Mouse (Mus musculus): ENCODE measurements at regions not wholly inside any gene's neighbourhood (a gene's known extent, or its start where the extent isn't known, plus 50 kb on each side); places are given as distances from the start of the nearest gene placed in this dataset.
A peak's percentile ranks its signal among the peaks of the same experiment; 100 is the strongest.
"Not testable (repeated sequence)": the region's sequence is repeated elsewhere in the genome, so short reads cannot be mapped to it uniquely, and the experiment has no call there.

DNA sequence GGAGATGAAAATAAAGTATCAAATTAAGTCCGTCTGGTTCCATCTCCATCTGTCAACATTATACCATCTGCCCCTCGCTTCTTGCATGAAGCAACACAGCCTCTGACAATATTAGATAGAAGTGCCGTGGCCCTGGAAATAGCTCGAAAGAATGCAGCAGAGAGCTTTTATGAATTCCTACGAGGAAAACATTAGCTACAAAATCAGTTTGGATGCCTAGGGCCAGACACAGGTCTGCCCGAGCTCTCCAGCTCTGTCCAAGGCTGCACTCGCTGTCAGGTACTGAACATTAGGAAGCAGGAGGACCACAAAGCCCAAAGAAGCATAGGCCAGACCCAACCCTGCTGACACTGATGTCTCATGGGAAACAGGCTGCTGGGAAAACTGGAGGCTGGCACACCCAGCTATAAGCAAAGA, 192.3 kb downstream of the Tcp10c start:
- Histone ChIP-seq H3K9me3 (peaks cover 65% of the 10 kb centered on the region), H3K27me3 (replicated peaks) (no peaks in the 10 kb centered on the region), H3K36me3 (replicated peaks; ENCODE audit: low read length) (no peaks in the 10 kb centered on the region), H3K4me3 (replicated peaks) (no peak overlapping the region), H3K4me1 (no peaks in the 10 kb centered on the region)
- TF ChIP-seq GATA1 (IDR thresholded peaks at IDR 0.05; ENCODE audit: borderline replicate concordance, low read length) (no peak), FLI1 (IDR thresholded peaks at IDR 0.05; ENCODE audit: low read length) (no peak)

DNA sequence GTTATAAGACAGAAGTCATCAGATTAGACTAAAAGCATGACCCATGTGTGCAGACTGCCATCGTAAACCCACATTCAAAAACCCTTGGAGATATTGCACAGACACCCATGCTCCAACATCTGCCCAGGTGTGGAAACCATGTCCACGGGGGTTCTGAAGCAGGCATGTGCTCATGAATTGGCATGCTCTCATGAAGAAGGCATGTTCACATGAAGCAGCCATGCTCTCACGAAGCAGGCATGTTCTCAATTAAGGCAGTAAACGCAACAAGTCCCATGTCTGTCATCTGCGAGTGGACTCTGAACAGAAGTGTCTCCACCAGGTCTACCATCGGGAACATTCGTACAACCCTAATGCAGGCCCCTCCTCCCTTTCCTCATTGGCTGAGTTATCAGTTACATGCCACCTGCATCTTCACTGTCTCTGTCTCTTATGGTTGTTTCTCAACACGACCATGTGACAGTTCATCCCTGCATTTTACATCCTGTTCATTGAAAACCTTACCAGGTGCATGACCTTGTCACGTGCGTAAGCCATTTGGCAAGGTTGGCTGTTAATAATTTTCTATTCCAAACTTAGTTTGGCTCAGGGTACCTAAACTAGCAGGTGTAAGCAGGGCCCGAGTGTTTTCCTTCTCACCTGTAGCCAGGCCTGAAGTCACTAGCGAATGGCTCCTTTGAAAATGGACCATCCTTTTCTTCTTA, 193.4 kb downstream of the Tcp10c start:
- TF ChIP-seq FLI1 (IDR thresholded peaks at IDR 0.05; ENCODE audit: low read length) (no peak), GATA1 (IDR thresholded peaks at IDR 0.05; ENCODE audit: borderline replicate concordance, low read length) (no peak)
- Histone ChIP-seq H3K9me3 (peaks cover 69% of the 10 kb centered on the region), H3K4me3 (replicated peaks) (peak overlapping the region; percentile 5)

DNA sequence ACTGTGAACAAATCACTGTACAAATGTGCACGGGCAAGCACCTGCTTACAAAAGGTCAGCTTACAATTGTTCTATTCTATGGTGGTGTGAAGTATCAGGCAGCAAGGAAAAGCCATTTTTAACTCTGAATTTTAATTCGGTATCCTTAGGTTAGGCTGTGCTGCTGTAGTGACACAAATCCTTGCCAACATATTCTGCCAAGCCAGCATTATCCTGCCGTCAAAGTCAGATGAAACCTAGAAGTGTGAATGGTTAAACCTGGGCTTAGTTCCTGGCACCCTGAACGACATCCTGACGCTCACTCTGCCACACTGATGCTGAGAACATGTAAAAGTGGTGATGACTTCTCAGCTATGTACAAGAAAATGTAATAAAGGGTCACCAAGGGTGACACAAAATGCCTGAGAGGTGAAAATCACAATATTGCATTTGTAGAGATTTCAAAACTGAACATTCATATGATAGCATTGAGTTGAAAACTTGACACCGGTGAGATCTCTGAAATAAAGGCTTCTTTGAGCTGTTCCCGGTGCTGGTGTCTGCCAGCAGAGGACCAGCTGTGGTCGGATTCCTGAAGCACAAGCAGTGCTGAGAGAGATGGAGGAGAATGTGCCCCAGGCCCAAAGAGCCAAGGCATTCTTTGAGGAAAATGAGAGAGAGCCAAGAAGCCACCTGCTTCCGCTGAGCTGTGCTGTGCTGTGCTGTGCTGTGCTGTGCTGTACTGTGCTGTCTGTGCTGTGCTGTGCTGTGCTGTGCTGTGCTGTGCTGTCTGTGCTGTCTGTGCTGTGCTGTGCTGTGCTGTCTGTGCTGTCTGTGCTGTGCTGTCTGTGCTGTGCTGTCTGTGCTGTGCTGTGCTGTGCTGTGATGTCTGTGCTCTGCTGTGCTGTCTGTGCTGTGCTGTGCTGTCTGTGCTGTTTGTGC, 195.9 kb downstream of the Tcp10c start:
- Histone ChIP-seq H3K9me3 (peaks cover 59% of the 10 kb centered on the region), H3K4me1 (no peaks in the 10 kb centered on the region), H3K27me3 (replicated peaks) (no peaks in the 10 kb centered on the region), H3K36me3 (replicated peaks; ENCODE audit: low read length) (no peaks in the 10 kb centered on the region), H3K4me3 (replicated peaks) (no peak overlapping the region)
- no peak for TF ChIP-seq FLI1 (IDR thresholded peaks at IDR 0.05; ENCODE audit: low read length)
- no peak for TF ChIP-seq GATA1 (IDR thresholded peaks at IDR 0.05; ENCODE audit: borderline replicate concordance, low read length)

More for the DNA sequence above, 193.4 kb downstream of the Tcp10c start:
- Histone ChIP-seq H3K36me3 (replicated peaks; ENCODE audit: low read length) (no peaks in the 10 kb centered on the region), H3K27me3 (replicated peaks) (no peaks in the 10 kb centered on the region), H3K4me1 (no peaks in the 10 kb centered on the region)

DNA sequence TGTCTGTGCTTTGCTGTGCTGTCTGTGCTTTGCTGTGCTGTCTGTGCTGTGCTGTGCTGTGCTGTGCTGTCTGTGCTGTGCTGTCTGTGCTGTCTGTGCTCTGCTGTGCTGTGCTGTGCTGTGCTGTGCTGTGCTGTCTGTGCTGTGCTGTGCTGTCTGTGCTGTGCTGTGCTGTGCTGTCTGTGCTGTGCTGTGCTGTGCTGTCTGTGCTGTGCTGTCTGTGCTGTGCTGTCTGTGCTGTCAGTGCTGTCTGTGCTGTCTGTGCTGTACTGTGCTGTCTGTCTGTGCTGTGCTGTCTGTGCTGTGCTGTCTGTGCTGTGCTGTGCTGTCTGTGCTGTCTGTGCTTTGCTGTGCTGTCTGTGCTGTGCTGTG, 196.5 kb downstream of the Tcp10c start:
- H3K27me3 ChIP-seq (replicated peaks); H3K36me3 ChIP-seq (replicated peaks; ENCODE audit: low read length); H3K4me1 ChIP-seq; H3K4me3 ChIP-seq (replicated peaks): not testable (repeated sequence)
- peaks cover 55% of the 10 kb centered on the region for H3K9me3 ChIP-seq

DNA sequence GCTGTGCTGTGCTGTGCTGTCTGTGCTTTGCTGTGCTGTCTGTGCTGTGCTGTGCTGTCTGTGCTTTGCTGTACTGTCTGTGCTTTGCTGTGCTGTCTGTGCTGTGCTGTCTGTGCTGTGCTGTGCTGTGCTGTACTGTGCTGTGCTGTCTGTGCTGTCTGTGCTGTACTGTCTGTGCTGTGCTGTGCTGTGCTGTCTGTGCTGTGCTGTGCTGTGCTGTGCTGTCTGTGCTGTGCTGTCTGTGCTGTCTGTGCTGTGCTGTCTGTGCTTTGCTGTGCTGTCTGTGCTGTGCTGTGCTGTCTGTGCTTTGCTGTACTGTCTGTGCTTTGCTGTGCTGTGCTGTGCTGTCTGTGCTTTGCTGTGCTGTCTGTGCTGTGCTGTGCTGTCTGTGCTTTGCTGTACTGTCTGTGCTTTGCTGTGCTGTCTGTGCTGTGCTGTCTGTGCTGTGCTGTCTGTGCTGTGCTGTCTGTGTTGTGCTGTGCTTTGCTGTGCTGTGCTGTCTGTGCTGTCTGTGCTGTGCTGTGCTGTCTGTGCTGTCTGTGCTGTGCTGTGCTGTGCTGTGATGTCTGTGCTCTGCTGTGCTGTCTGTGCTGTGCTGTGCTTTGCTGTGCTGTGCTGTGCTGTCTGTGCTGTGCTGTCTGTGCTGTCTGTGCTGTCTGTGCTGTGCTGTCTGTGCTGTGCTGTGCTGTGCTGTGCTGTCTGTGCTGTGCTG, 197.5 kb downstream of the Tcp10c start:
- H3K4me3 ChIP-seq (replicated peaks): peak overlapping the region; percentile 1
- peaks cover 53% of the 10 kb centered on the region for H3K9me3 ChIP-seq

DNA sequence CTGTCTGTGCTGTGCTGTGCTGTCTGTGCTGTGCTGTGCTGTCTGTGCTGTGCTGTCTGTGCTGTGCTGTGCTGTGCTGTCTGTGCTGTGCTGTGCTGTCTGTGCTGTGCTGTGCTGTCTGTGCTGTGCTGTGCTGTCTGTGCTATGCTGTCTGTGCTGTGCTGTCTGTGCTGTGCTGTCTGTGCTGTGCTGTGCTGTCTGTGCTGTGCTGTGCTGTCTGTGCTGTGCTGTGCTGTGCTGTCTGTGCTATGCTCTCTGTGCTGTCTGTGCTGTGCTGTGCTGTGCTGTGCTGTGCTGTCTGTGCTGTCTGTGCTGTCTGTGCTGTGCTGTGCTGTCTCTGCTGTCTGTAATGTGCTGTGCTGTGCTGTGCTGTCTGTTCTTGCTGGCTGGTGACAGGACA, 198.5 kb downstream of the Tcp10c start:
- H3K9me3 ChIP-seq: peaks cover 45% of the 10 kb centered on the region
- not testable (repeated sequence) for H3K27me3 ChIP-seq (replicated peaks); H3K4me1 ChIP-seq; H3K4me3 ChIP-seq (replicated peaks); H3K36me3 ChIP-seq (replicated peaks; ENCODE audit: low read length)

More for the DNA sequence above, 197.5 kb downstream of the Tcp10c start:
- H3K4me1 ChIP-seq; H3K36me3 ChIP-seq (replicated peaks; ENCODE audit: low read length); H3K27me3 ChIP-seq (replicated peaks): not testable (repeated sequence)
- TF ChIP-seq GATA1 (IDR thresholded peaks at IDR 0.05; ENCODE audit: borderline replicate concordance, low read length): 0 out of 3 replicates have a peak, but pooled peaks have one; percentile 14

DNA sequence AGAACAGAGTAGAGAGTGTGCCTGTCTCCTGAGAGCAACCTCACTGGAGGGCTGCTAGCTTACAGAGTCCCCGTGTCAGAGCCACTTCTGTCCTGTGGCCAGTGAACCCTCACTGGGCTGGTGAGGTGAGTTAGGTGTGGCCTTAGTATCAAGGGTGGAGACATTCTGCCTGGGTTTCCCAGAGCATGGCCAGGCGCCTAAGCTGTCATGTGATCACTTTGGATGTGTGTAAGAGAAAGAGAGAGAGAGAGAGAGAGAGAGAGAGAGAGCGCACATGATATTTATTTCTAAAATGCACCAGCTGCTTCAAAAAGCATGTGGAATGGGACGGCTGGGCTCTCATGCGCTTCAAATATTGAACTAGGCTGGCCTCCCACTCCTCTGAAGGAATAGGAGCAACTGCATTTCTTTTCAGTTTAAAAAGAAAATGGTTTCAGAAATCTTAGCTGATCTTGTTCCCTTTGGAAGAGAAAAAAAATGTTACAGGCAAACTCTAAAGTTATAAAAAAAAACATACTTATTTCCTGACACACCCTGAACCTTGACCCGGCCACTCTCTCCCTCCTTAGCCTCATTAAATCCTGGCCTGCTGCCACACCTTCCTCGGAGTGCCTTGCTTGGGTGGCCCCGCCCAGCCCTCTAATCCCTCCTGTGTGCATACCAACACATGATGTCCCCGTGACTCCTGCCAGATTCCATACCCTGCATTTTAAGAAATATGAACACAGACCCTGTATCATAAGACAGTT, 201.1 kb downstream of the Tcp10c start:
- H3K4me1 ChIP-seq; H3K4me3 ChIP-seq (replicated peaks); H3K36me3 ChIP-seq (replicated peaks; ENCODE audit: low read length); H3K27me3 ChIP-seq (replicated peaks): not testable (repeated sequence)
- peaks cover 33% of the 10 kb centered on the region for H3K9me3 ChIP-seq

DNA sequence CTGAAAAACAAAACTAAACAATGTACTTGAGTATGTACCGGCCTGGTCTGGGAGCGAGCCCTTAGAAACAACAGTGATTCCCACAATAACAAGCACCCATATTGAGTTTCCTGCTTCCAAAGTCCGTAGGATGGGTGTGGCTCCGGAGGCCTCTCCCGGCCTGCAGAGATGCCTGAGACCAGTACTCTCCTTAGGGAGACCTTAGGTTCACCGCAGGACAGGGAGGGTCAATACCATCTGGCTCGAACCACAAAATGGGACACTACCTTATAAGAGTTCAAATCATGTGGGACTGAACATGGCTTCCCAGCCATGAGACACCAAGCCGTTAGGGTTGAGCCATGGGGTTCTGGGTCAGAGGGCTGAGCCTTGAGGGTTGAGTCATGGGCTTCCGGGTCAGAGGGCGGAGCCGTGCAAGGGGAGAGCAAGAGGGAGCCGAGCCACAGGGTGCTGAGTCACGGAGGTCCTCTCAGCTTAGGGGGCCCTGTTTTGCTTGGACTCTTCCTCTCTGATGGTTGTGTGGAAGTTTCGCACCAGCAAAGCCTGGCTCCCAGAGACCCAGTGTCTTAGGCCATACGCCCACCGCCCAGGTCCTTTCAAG, 201.8 kb downstream of the Tcp10c start:
- not testable (repeated sequence) for H3K27me3 ChIP-seq (replicated peaks); H3K4me3 ChIP-seq (replicated peaks); H3K36me3 ChIP-seq (replicated peaks; ENCODE audit: low read length); H3K4me1 ChIP-seq
- peaks cover 35% of the 10 kb centered on the region for H3K9me3 ChIP-seq

DNA sequence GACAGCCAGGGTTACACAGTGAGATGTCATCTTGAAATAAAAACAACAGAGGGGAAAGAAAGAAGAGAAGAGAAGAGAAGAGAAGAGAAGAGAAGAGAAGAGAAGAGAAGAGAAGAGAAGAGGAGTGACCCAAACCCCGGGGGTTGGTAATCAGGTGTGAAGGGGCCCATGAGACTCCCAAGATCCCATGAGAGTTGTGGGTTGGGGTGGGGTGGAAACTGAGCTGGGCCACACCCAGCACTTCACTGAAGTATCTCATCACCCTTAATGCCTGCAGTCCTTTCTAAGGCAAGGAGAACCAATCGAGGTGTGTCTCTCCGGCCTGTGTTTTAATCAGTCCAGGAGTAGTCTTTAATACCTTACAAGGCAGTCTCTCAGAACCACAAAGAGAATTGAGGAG, 201.5 kb upstream of the Afdn start:
- no peaks in the 10 kb centered on the region for H3K36me3 ChIP-seq (replicated peaks; ENCODE audit: low read length)
- H3K4me1 ChIP-seq: no peaks in the 10 kb centered on the region
- peaks cover 39% of the 10 kb centered on the region for H3K9me3 ChIP-seq
- H3K27me3 ChIP-seq (replicated peaks): no peaks in the 10 kb centered on the region
- TF ChIP-seq GATA1 (IDR thresholded peaks at IDR 0.05; ENCODE audit: borderline replicate concordance, low read length) (no peak), FLI1 (IDR thresholded peaks at IDR 0.05; ENCODE audit: low read length) (no peak)
- no peak overlapping the region for H3K4me3 ChIP-seq (replicated peaks)

Data from megakaryocyte, embryonic 14.5 days (primary cell).